Mouse (Mus musculus) left cerebral cortex, adult 2 months (tissue): ENCODE measurements at regions not wholly inside any gene's neighbourhood (a gene's known extent, or its start where the extent isn't known, plus 50 kb on each side); places are given as distances from the start of the nearest gene placed in this dataset.
"Not testable (repeated sequence)": the region's sequence is repeated elsewhere in the genome, so short reads cannot be mapped to it uniquely, and the experiment has no call there.

ENCODE experiments used
- DNase-seq, 2 experiments: peaks; one replicate each; pipeline ENCODE4 v3.0.0; 2021 to 2022; ENCODE audit warnings: low spot score in 2 of 2, mixed read lengths in 1 of 2; ENCODE audit errors: extremely low spot score in 1 of 2
- H3K27ac ChIP-seq: fragments of 200-600 bp; 2 replicates; pipeline ENCODE4 v1.8.1; 2022
- H3K4me3 ChIP-seq: fragments of 200-600 bp; 2 replicates; pipeline ENCODE4 v1.8.1; 2022
- intact Hi-C: fragments of 180-260 bp; cut with DNase I; formaldehyde crosslinking; loops from one replicate; pipeline ENCODE4 v1.15.1; 2025

DNA sequence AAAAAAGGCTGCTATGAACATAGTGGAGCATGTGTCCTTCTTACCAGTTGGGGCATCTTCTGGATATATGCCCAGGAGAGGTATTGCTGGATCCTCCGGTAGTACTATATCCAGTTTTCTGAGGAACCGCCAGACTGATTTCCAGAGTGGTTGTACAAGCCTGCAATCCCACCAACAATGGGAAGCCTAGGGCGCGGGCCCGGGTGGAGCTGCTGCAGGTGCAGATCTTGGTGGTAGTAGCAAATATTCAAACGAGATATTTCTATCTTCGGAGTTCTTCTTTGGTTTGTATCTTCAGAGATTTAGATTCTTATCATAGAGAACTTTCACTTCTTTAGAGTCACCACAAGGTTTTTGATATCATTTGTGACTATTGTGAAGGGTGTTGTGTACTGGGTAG is 52.7 kb upstream of the Btbd35f27 start:
- intact Hi-C loops, H3K4me3 ChIP-seq, H3K27ac ChIP-seq: not testable (repeated sequence)
- peak; percentile 4 to 8 for DNase-seq
